Mouse (Mus musculus): Measurements from ENCODE around the gene Psmd8.

GRCm38 (mm10) chr7:29211415-29212198, 31.1 kb upstream of the Psmd8 start:
- TF ChIP-seq POLR2A (IDR thresholded peaks at IDR 0.05; ENCODE audit: control insufficient read depth, extremely low read depth, insufficient read depth, low read length, poor library complexity), result no peak
- TF ChIP-seq CTCF (IDR thresholded peaks at IDR 0.05; ENCODE audit: borderline replicate concordance, control insufficient read depth, extremely low read depth, insufficient read depth, low read length, poor library complexity), result peak; percentile 30; the same call in 1 of the 2 replicates

All from thymus, adult 2 months (tissue).